Mouse (Mus musculus): Measurements from ENCODE around the gene Garem2.

DNA sequence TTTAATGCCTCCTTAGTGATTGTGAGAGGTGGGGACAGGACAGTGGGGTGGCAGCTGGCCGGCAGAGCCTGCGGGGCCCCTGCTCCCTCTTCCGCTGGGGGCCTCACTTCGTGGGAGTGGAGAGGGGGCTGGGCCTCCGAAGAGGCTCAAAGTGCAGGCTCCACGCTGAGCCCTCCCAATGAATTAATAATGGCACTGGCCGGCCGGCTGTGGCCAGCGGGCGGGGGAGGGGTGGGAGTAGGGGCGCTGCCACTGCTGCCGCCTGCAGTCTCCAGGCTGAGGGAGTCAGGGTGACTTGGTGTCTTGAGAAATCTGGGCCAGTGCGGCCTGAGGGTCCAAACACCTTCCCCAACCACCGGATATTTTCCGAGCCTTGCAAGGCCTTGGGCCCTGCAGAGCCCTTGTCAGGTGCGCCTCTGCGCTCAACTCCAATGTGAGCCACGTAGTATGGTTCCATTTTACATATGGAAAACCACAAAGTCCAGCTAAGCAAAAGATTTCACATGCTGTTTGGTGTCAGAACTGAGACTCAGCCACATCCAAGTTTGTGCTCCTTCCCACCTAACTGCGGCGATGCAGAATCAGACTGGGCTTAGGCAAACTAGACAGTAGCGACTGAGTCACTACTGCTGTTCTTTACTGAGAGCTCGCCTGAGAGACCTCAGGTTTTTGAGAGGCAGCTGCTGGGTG is 5.6 kb downstream of the Garem2 start:
- TF ChIP-seq CTCF (IDR thresholded peaks at IDR 0.05; ENCODE audit: low read depth, low read length) (no peak), POLR2A (IDR thresholded peaks at IDR 0.05; ENCODE audit: extremely low read depth, insufficient read depth, low read length) (no peak)
